Mouse (Mus musculus): ENCODE measurements around the gene Meis2.

DNA sequence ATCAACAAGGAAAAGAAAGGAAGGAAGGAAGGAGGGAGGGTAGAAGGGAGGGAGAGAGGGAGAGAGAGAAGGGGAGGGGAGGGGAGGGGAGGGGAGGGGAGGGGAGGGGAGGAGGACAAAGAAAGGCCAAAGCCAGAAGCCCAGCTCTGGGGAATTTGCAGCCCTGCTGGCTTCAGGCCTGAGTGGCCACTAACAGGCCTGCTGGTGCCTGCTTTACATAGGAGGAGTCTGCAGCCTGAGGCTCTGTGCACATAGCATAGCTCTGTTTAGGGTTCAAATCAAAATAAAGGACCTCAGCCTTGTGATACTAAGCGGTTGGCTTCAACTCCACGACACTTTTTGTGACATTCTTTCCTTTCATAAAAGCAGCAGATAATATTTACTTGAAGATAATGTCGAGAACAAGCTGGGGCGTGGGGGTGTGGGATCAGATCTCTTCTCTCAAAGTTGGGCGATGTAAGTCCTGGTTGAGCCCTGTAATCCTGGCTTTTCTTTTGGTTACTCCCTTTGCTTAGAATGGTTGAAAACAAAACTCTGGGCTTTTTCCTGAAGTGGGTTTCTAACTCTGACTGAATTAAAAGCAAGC is 37.9 kb upstream of the Meis2 start:
- TF ChIP-seq CTCF (conservative IDR thresholded peaks at IDR 0.05; ENCODE audit: low read length) (no peak), NANOG (IDR thresholded peaks at IDR 0.05; ENCODE audit: borderline replicate concordance, low read length) (no peak), POU5F1 (IDR thresholded peaks at IDR 0.05; ENCODE audit: borderline replicate concordance, low read length) (no peak)
